Mouse (Mus musculus) neutrophil, adult 65 days (primary cell): Measurements from ENCODE around the gene Catsper1. TPM values are rescaled to one million over a fixed set of nuclear protein-coding genes. Genes with fewer than 3 reads are reported as not detected.

Experiments used
- total RNA-seq: library from RNA; stranded (reverse); gene quantifications from 2 replicates; pipeline ENCODE4 v1.2.4, GENCODE M21; 2023

Gene Catsper1
- not detected in 2 replicates for total RNA-seq

DNA sequence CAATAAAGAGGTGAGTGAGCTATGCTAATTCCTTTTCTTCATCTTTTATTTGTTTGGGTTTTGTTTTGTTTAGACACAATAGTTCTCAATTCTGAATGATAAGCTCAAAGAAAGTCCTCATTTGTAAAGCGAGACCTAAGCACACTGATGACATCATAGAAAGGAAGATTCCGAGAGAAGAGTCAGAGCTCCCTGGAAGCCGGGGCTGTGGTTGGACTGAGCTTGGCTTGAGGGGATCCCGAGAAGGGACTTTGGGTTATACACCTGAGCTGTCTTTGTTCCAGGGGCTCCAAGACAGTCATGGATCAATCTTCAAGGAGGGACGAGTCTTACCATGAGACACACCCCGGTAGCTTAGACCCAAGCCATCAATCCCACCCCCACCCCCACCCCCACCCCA lies at the start of gene Catsper1:
Gene Catsper1 (plus strand): TSS at position 301 of the 400 bp plus-strand sequence.

DNA sequence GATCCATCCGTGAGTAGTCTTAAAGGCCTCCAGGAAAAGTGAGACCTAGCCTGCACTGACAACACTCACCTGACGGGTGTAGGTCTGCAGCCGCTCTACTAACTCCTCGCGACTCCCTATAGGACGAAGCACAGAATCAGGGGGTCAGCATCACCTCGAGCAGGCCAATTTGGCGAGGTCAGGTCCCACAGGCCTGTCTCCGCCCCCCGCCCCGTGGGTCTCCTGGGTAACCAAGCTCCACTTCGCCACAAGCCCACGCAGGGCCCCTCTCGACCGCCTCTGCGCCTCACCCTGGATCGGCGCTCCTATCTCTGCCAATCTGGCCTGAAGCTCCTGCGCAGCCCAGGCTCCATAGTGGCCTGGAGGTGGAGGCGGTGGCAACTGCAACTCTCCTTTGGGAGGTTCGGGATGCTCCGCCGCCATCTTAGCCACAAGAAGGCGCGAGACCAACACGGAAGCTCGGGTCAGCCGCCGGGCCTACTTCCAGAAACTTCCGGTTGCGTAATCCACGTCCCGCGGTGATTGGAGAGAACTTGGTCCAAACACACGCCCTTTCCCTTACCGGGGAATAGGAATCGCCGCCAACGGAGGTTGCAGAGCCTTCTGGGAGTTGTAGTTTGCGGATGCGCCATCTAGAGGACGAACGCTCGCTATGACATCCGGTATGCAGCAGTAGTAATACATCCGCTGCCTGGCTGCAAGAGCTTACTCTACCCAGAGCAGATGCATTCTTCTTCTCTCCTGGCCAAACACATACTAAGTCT lies 40.4 kb upstream of the Catsper1 start, which contains the start of gene Sf3b2:
Gene Sf3b2 (minus strand): TSS at position 484 of the 764 bp plus-strand sequence.

DNA sequence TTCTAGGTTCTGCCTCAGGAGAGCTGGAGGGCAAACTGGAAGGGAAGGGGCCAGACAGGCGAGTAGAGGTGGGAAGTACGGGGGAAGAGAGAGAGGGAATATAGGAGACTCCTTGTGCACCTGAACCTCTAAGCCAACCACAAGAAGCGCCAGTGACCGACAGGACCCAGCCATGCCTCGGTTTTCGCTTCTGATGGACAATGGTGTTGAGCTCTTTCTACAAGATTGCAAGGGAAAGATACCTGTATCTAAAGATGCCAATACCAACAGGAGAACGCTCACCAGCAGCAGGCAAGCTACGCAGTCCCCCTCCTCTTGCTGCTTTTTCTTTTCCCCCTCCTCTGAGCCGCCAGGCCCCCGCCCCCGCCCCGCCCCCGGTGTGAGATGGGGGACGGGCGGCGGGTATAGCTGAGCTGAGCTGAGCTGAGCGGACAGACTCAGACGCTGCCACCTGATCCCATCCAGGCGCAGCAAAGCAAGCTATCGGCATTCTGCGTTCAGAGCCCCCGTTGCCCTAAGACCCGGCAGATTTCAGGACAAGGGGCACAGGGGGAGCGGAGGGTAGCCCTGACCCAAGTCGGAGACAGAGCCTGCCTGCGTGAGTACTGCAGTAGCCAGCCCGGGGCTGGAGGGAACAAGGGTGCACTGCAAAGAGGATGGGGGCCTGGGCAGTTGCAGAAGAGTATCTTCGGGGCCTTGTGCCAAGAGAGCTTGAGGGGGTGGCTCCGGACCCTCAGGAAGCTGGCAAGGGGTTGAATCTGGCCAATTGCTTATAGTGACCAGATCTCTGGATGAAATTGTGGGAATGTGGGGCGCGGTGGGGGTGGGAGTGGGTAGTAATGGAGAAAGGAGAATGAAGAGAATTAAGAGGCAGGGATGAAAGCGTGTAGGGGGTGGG lies 37.4 kb upstream of the Catsper1 start, which contains the start of gene Gal3st3:
Gene Gal3st3 (plus strand): TSS at position 429 of the 898 bp plus-strand sequence.

DNA sequence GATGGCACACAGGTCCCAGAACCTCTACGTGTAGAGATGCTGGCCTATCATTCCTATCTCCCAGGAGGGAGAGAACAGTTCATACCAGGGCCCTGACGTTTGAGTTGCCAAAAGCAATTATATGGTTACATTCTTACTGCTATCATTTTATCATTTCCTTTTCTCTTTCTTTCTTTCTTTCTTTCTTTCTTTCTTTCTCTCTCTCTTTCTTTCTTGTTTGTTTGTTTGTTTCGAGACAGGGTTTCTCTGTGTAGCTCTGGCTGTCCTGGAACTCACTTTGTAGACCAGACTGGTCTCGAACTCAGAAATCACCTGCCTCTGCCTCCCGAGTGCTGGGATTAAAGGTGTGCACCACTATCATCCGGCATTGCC lies 13.9 kb downstream of the Catsper1 start, which contains the start of gene Cst6:
Gene Cst6 (minus strand): TSS at position 73 of the 372 bp plus-strand sequence.

DNA sequence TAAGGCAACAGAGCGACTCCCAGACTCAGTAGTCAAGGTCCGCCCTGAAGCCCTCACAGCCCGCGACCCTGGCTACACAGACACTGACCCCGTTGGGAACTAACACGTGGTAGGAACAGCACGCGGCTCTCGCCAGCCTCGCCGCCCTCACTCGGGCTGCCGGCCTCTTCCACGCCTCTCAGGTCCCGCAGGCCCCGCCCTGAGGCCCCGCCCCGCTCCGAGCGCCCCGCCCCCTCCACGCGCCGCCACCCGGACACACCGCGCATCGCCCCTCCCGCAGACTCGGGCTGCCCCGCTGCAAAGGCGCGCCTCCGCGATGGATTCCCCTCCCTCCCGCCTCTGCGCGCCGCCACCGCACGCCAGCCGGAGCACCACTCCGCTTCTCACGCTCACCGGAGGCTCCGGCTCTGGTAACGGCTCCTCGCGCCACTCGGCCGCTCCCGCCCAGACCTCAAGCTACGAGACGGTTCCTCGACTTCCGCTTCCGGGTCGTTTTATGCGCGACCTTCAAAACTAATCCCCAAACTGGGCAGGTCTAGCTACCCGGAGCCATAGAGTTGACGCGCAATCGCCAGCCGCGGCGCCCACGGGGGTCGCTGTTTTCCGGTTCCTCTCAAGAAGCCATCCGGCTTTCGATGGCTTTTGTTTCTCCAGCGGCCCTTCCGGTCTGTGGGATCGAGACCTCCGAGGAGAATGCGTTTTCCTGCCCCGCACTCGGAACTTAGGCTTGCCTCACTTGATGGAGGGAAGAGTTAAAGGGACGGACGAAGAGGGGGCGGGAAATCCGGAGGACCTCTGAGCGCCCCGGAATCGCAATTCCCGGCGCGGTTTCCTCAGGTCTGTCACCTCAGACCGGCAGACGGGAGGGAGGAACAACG lies 30.9 kb downstream of the Catsper1 start, which contains the start of gene Eif1ad:
Gene Eif1ad (plus strand): TSS at position 567 of the 878 bp plus-strand sequence.

DNA sequence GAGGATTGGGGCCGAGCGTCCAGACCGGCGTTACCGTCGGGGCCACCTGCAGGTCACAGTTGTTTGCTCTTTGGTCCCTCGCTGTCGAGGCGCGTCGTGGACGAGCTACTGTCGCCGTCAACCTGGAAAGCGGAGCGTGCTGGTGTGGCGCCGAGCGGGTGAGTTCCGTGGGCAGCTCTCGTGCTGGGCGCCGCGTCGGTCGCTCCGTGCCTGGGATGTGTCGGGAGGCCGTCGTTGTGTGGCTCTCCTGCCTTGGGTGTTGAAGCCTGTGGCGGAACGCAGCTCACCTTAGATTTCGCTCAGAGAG lies 31.5 kb downstream of the Catsper1 start, which contains the start of gene Banf1:
Gene Banf1 (minus strand): TSS at position 116 of the 307 bp plus-strand sequence.

DNA sequence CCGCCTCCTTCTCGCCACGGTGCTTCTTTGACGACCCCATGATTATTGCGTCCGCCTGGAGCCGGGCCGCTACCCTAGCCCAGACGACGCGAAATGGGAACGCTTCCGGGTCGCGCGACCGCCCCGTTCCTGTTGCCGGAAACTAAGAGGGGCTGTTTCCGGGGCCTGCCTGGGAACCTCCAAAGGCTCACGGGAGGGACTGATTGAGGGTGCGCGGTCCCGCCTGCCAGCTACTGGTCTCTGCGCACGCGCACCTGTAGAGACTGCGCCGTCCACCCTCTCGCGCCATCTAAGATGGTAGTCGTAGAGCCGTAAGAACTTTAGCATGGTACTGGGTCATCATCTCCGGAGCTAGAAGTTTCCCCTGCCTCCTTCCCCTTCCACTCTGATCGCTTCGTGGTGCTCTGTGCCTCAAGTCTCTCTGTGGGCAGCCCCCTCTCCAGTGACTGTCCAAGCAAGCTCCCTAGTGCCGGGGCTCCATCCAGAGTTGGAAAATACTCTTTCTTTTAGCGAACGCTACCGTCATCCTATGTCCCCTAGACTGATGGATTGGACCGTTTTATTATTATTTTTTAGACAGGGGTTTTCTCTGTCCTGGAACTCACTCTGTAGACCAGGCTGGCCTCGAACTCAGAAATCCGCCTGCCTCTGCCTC lies 53.2 kb downstream of the Catsper1 start, which contains the start of gene Sart1:
Gene Sart1 (minus strand): TSS at position 116 of the 655 bp plus-strand sequence.

Other genes starting within 250 kb of the Catsper1 start
- gene Yif1a, start 247.2 kb upstream of the Catsper1 start, total RNA-seq = 10.0 and 14.1 TPM in 2 replicates
- gene Cnih2, start 237.2 kb upstream of the Catsper1 start, total RNA-seq = 0.93 and 1.0 TPM in 2 replicates
- gene Rab1b, start 228.7 kb upstream of the Catsper1 start, total RNA-seq = 130 and 138 TPM in 2 replicates
- 10.9 and 15.3 TPM in 2 replicates for gene Klc2, start 217.2 kb upstream of the Catsper1 start, total RNA-seq
- gene Pacs1, start 62.6 kb upstream of the Catsper1 start, total RNA-seq = 101 and 135 TPM in 2 replicates
- 206 and 260 TPM in 2 replicates for gene Sf3b2, start 40.3 kb upstream of the Catsper1 start, total RNA-seq
- not detected in 2 replicates for gene Gal3st3, start 37.4 kb upstream of the Catsper1 start, total RNA-seq
- not detected in 2 replicates for gene Cst6, start 13.8 kb downstream of the Catsper1 start, total RNA-seq
- 25.6 and 30.1 TPM in 2 replicates for gene Eif1ad, start 31.0 kb downstream of the Catsper1 start, total RNA-seq
- 53.8 TPM in 2 replicates for gene Banf1, start 31.4 kb downstream of the Catsper1 start, total RNA-seq
- gene Sart1, start 53.0 kb downstream of the Catsper1 start, total RNA-seq = 131 and 134 TPM in 2 replicates
- gene Tsga10ip, start 66.8 kb downstream of the Catsper1 start, total RNA-seq = 0.95 TPM in 1 of 2 replicates, not detected in the other
- gene Drap1, start 89.2 kb downstream of the Catsper1 start, total RNA-seq = 102 and 116 TPM in 2 replicates
- gene AI837181, start 89.4 kb downstream of the Catsper1 start, total RNA-seq = 30.0 and 39.2 TPM in 2 replicates
- gene Fosl1, start 111.8 kb downstream of the Catsper1 start, total RNA-seq = 73.4 and 88.0 TPM in 2 replicates
- gene Ccdc85b, start 122.2 kb downstream of the Catsper1 start, total RNA-seq = 0.98 and 1.6 TPM in 2 replicates
- 48.7 and 54.0 TPM in 2 replicates for gene Fibp, start 124.9 kb downstream of the Catsper1 start, total RNA-seq
- gene Ctsw, start 132.8 kb downstream of the Catsper1 start, total RNA-seq = 0.51 TPM in 1 of 2 replicates, not detected in the other
- 0.79 TPM in 1 of 2 replicates, not detected in the other for gene Efemp2, start 138.2 kb downstream of the Catsper1 start, total RNA-seq
- 11.7 and 16.5 TPM in 2 replicates for gene Mus81, start 152.7 kb downstream of the Catsper1 start, total RNA-seq
- gene Cfl1, start 154.7 kb downstream of the Catsper1 start, total RNA-seq = 1,517 and 1,622 TPM in 2 replicates
- not detected in 2 replicates for gene 1700020D05Rik, start 168.0 kb downstream of the Catsper1 start, total RNA-seq
- gene Snx32, start 174.8 kb downstream of the Catsper1 start, total RNA-seq = 1.5 and 2.2 TPM in 2 replicates
- gene Ovol1, start 224.9 kb downstream of the Catsper1 start, total RNA-seq = 0.16 TPM in 1 of 2 replicates, not detected in the other
- 59.9 and 83.2 TPM in 2 replicates for gene Ap5b1, start 232.3 kb downstream of the Catsper1 start, total RNA-seq